Mouse (Mus musculus): ENCODE measurements around the gene Arhgap8.

The Arhgap8 gene

DNA sequence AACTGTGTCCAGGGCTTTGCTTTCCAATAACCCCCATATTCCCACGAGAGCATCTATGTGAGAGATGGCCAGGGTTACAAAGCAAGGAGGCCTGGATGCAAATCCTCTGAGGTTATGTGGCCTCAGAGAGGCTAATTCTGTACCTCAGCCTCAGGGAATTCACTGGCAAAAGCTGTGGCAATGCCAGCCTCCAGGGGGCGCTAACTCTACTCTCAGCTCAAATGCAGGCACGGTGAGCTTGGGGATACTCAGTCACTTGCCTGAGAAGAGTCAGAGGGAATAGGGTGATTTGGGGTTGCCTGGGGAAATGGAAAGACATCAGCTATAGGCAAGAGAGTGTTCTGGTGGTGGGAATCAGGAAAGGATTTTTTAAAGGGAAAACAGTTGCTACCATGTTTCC lies 83.8 kb downstream of the Arhgap8 start:
- no peak for DNase-seq (ENCODE audit: low read depth)

- no peak for DNase-seq (ENCODE audit: low read depth)
Observed at GRCm38 (mm10) chr15:84809275-84809952, 89.6 kb downstream of the Arhgap8 start.

- DNase-seq (ENCODE audit: low read depth), result no peak
Observed at GRCm38 (mm10) chr15:84811126-84811525, 91.3 kb downstream of the Arhgap8 start.

DNA sequence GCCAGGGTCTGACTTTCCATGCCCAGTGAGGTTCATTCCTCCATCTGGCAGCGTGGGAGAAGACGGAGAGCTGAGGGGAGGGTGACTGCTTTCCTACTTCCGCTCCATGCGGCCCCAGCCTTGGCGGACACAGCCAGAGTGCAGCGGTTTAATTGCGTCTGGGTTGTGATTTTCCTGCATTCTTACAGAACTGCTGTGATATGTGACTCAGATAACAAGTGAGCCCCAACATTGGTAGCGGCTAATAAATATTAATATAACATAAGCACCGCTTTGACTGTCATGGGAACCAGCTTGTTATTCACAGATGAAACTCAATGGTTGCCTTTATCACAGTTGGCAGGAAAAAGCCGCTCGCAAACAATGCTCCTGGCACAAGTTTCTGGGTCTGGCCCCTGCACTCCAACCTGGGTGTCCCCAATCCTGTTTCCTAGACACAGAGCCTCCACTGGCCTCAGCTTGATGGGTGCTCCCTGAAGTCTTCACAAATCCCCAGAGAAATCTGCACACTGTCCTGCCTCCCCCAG lies 93.0 kb downstream of the Arhgap8 start:
- no peak for DNase-seq (ENCODE audit: low read depth)

GRCm38 (mm10) chr15:84815171-84815570 lies 95.3 kb downstream of the Arhgap8 start:
- DNase-seq (ENCODE audit: low read depth), result no peak

DNA sequence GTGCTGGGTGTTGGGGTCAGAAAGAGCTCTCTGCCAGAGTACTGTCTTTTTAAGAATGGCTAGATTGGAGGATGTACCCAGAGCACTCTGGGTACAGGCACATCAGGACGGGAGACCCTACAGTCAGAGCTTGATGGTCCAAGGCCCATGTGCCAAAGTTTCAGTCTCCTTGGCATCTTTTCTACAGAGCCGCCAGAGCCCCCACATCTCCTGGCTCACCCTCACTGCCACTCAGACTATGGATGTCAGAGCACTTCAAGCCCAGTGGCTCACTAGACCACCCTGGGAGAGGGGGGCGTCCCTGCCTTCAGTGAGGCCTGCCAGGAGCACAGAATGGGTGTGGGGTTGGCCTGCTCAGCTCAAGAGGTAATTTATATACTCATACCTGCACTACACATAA lies 97.7 kb downstream of the Arhgap8 start:
- DNase-seq (ENCODE audit: low read depth), result no peak

- DNase-seq (ENCODE audit: low read depth), result no peak
Observed at GRCm38 (mm10) chr15:84818284-84818683, 98.4 kb downstream of the Arhgap8 start.

- no peak for DNase-seq (ENCODE audit: low read depth)
Observed at GRCm38 (mm10) chr15:84820811-84821210, 101.0 kb downstream of the Arhgap8 start.
